Mouse (Mus musculus): ENCODE results near the gene Traf3ip3. TPM values are rescaled to one million over a fixed set of nuclear protein-coding genes. Genes with fewer than 3 reads are reported as not detected.

The Traf3ip3 gene
- polyA plus RNA-seq, 1 experiment from 2014 or later, result 1.6 TPM

DNA sequence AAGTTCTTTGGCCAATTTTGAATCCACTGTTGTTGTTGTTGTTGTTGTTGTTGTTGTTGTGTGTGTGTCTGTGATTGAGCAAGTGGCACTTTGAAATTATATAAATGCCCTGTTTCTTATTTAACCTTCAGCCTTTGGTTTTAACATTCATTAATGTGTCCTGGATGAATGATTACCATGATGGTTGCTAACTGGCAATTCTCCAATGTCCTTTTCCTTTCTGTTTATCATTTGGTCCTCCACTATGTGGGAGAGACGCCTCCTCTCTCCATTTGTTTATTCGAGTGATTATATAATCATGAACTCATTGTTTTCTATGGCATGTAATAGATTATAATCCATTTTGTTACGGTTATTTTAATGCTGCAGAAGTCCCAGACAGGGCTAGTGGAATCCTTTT, 29.0 kb upstream of the Traf3ip3 start:
- no peak overlapping the region for H3K9ac ChIP-seq
- 62% methylated on average over 3 of the region's 3 CpGs for WGBS
- H3K4me1 ChIP-seq (replicated peaks), result peaks cover 13% of the 10 kb centered on the region
- H3K36me3 ChIP-seq, result no peaks in the 10 kb centered on the region
- no peak overlapping the region for H3K4me2 ChIP-seq
- H3K27me3 ChIP-seq (replicated peaks), result no peaks in the 10 kb centered on the region
- H3K9me3 ChIP-seq (replicated peaks), result no peaks in the 10 kb centered on the region
- ATAC-seq (ENCODE audit: insufficient number of reproducible peaks, low FRiP score), result no peak
- H3K4me3 ChIP-seq, result no peak overlapping the region
- H3K27ac ChIP-seq (ENCODE audit: poor library complexity, severe bottlenecking), result no peak overlapping the region

DNA sequence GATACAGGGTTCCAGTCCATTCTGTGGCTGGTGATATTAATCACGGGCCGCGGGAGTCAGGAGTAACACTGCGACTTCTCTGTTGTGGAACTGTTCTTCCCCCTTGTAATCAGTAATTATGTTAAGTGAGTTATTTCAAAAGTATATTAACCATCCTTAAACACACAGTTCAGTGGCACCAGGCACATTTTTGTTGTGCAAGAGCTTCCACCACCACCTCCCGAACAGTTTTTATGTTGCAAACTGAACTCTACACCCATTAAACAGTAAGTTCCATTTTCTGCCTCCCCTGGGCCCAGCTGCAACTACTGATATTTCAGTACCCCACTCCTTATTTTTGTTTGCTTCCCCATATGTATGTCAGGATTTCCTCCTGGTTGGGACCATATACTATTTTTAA, 28.1 kb upstream of the Traf3ip3 start:
- Histone ChIP-seq H3K9me3 (replicated peaks) (no peaks in the 10 kb centered on the region), H3K27ac (ENCODE audit: poor library complexity, severe bottlenecking) (no peak overlapping the region), H3K9ac (no peak overlapping the region), H3K4me2 (no peak overlapping the region), H3K4me1 (replicated peaks) (peaks cover 13% of the 10 kb centered on the region), H3K36me3 (no peaks in the 10 kb centered on the region), H3K27me3 (replicated peaks) (no peaks in the 10 kb centered on the region), H3K4me3 (no peak overlapping the region)
- no peak for ATAC-seq (ENCODE audit: insufficient number of reproducible peaks, low FRiP score)
- WGBS, result 91% methylated on average over 5 of the region's 5 CpGs

DNA sequence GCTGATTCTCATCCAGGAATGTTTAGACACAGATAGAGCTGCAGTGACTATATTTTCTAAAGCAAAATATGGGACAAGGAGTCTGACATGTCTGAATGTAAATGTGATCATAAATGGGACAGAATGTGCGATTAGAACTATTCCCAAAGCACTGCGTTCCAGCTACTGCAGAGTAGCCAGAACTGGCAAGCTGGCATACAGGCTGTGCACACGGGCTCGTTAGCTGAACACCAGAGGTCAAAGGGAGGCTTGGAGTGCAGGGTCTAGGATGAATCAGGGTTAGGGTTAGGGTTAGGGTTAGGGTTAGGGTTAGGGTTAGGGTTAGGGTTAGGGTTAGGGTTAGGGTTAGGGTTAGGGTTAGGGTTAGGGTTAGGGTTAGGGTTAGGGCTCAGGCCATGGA, 26.0 kb upstream of the Traf3ip3 start:
- H3K36me3 ChIP-seq, result no peaks in the 10 kb centered on the region
- H3K4me3 ChIP-seq, result no peak overlapping the region
- H3K4me1 ChIP-seq (replicated peaks), result peaks cover 13% of the 10 kb centered on the region
- no peak overlapping the region for H3K4me2 ChIP-seq
- H3K9me3 ChIP-seq (replicated peaks), result peaks cover 3% of the 10 kb centered on the region; the same call in 1 of the 2 replicates
- no peaks in the 10 kb centered on the region for H3K27me3 ChIP-seq (replicated peaks)
- whole genome bisulfite sequencing, result 85% methylated on average over 4 of the region's 4 CpGs
- H3K9ac ChIP-seq, result no peak overlapping the region
- no peak overlapping the region for H3K27ac ChIP-seq (ENCODE audit: poor library complexity, severe bottlenecking)
- no peak for ATAC-seq (ENCODE audit: insufficient number of reproducible peaks, low FRiP score)

DNA sequence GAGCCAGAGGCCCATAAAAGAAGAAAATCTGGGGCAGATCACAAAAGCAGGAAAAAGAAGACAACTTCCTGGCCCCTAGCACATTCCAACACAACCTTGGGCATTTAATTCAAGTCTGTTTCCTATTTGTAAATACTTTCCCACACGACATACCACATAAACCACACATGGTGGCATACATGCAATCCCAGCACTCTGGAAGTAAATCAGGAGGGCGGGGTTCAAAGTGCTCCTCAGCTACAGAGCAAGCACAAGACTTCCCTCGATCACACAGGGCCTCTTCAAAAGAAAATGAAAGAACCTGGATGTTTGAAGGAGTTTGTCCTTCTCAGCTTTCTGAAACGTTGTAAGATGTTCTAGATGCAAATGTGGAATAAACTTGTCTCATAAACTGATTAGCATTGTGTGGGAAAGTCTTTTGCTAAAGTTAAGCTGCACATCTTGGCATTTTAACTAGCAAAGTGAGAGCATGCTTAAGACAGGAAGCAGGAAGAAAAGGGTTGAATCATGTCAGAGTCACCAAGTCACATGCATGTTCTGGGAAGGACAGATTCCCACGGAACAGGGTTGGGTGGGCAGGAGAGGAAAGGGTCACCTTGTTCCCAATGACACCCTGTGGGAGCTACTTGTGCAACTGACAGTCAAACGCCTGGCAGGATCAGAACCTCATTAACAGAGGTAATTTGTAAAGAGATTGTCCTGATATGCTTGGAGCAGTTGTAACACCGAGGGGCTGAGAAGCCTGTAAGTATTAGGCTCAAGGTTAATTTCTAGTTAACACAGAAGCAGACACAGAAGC, 25.4 kb upstream of the Traf3ip3 start:
- H3K4me2 ChIP-seq, result no peak overlapping the region
- no peaks in the 10 kb centered on the region for H3K36me3 ChIP-seq
- peaks cover 3% of the 10 kb centered on the region; the same call in 1 of the 2 replicates for H3K9me3 ChIP-seq (replicated peaks)
- peaks cover 10% of the 10 kb centered on the region; the same call in 1 of the 2 replicates for H3K4me1 ChIP-seq (replicated peaks)
- no peak overlapping the region for H3K27ac ChIP-seq (ENCODE audit: poor library complexity, severe bottlenecking)
- no peaks in the 10 kb centered on the region for H3K27me3 ChIP-seq (replicated peaks)
- no peak overlapping the region for H3K4me3 ChIP-seq
- no peak overlapping the region for H3K9ac ChIP-seq
- 36% methylated on average over 7 of the region's 7 CpGs for WGBS
- no peak for ATAC-seq (ENCODE audit: insufficient number of reproducible peaks, low FRiP score)

DNA sequence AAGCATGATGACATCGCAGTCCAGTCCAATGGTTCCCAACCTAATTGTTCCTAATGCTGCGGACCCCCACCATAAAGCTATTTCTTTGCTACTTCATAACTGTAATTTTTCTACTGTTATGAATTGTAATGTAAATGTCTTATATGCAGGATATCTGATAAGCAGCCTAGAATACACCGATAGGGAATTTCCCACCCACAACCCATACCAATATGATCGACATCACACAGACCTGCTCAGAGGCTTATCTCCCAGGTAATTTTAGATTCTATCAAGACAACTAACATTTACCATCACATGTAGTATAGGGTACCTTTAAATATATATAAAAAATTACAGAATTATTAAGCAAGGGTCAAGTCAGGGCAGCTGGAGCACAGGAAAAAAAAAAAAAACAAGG, 24.6 kb upstream of the Traf3ip3 start:
- Histone ChIP-seq H3K36me3 (no peaks in the 10 kb centered on the region), H3K27ac (ENCODE audit: poor library complexity, severe bottlenecking) (no peak overlapping the region), H3K9me3 (replicated peaks) (peaks cover 3% of the 10 kb centered on the region; the same call in 1 of the 2 replicates), H3K4me1 (replicated peaks) (0 out of 2 replicates have a peak, but pooled peaks cover 3% of the 10 kb centered on the region), H3K27me3 (replicated peaks) (no peaks in the 10 kb centered on the region), H3K4me2 (no peak overlapping the region), H3K9ac (no peak overlapping the region), H3K4me3 (no peak overlapping the region)
- no peak for ATAC-seq (ENCODE audit: insufficient number of reproducible peaks, low FRiP score)
- WGBS, result 85% methylated on average over 4 of the region's 4 CpGs

DNA sequence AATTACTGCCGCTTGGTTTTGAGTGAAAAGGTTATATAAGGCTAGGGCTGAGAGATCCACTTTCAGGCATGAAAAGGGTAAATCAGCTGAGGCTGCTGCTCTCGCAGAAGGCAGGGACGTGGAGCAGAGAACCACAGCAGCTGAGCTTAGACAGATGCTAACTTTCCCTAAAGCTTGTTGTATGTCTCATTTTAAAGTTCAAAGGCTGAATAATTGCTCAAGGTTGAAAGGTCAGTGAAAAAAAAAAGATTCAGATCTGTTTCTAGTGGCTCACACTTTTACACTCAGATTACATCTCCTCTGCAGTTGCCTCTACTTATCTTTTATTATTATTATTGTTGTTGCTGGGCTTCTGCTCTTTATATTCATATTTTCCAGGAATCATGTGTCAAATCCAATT, 24.0 kb upstream of the Traf3ip3 start:
- no peak for ATAC-seq (ENCODE audit: insufficient number of reproducible peaks, low FRiP score)
- 56% methylated on average over 3 of the region's 3 CpGs for WGBS

DNA sequence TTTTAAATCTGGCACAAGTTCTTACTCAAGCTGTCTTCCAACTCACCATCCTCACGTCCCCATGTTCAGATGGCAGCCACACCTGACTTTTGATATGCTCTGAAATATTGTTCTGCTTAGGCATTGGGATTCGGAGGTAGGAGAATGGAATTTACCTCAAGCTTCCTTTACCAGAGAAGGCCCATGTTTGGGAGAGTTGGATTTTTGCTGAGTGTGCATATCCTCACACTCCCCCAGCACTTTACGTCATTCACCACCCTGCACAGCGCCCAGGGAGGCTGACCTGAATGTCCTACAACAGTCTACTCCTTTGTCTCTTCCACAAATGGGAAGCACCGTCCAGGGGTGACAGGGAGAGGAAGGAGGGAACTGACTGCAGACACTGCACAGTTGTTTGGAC, 18.9 kb upstream of the Traf3ip3 start:
- Histone ChIP-seq H3K27ac (ENCODE audit: poor library complexity, severe bottlenecking) (no peak overlapping the region), H3K9me3 (replicated peaks) (peaks cover 3% of the 10 kb centered on the region; the same call in 1 of the 2 replicates), H3K4me3 (no peak overlapping the region), H3K9ac (no peak overlapping the region), H3K36me3 (no peaks in the 10 kb centered on the region), H3K4me1 (replicated peaks) (no peaks in the 10 kb centered on the region), H3K27me3 (replicated peaks) (no peaks in the 10 kb centered on the region), H3K4me2 (no peak overlapping the region)
- WGBS, result 49% methylated on average over 5 of the region's 5 CpGs
- ATAC-seq (ENCODE audit: insufficient number of reproducible peaks, low FRiP score), result no peak

More for the DNA sequence above, 24.0 kb upstream of the Traf3ip3 start:
- H3K4me3 ChIP-seq, result no peak overlapping the region
- peaks cover 3% of the 10 kb centered on the region; the same call in 1 of the 2 replicates for H3K9me3 ChIP-seq (replicated peaks)
- no peak overlapping the region for H3K27ac ChIP-seq (ENCODE audit: poor library complexity, severe bottlenecking)
- no peaks in the 10 kb centered on the region for H3K36me3 ChIP-seq
- H3K9ac ChIP-seq, result no peak overlapping the region
- no peaks in the 10 kb centered on the region for H3K4me1 ChIP-seq (replicated peaks)
- no peak overlapping the region for H3K4me2 ChIP-seq
- H3K27me3 ChIP-seq (replicated peaks), result no peaks in the 10 kb centered on the region

DNA sequence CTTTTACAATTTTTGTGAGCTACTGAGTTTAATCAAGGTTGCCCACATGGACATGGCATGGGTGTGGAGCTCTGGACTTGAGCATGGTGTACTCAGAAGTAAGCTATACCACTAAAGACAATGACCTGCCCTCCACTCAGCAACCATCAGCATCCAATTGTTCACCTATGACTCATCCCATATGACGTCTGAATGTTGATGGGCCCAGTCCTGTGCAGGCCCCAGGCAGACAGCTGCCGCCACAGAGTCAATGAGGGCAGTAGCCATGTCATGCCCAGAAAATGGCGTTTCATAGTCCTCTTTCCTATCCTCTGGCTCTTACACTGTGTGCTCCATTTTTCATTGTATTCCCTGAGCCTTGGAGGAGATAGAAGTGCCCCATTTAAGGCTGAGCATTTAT, 14.5 kb upstream of the Traf3ip3 start:
- H3K27ac ChIP-seq (ENCODE audit: poor library complexity, severe bottlenecking), result no peak overlapping the region
- 63% methylated on average over 3 of the region's 3 CpGs for WGBS
- H3K36me3 ChIP-seq, result no peaks in the 10 kb centered on the region
- H3K9me3 ChIP-seq (replicated peaks), result no peaks in the 10 kb centered on the region
- H3K4me3 ChIP-seq, result no peak overlapping the region
- H3K9ac ChIP-seq, result no peak overlapping the region
- H3K4me1 ChIP-seq (replicated peaks), result no peaks in the 10 kb centered on the region
- no peaks in the 10 kb centered on the region for H3K27me3 ChIP-seq (replicated peaks)
- no peak overlapping the region for H3K4me2 ChIP-seq
- ATAC-seq (ENCODE audit: insufficient number of reproducible peaks, low FRiP score), result no peak

DNA sequence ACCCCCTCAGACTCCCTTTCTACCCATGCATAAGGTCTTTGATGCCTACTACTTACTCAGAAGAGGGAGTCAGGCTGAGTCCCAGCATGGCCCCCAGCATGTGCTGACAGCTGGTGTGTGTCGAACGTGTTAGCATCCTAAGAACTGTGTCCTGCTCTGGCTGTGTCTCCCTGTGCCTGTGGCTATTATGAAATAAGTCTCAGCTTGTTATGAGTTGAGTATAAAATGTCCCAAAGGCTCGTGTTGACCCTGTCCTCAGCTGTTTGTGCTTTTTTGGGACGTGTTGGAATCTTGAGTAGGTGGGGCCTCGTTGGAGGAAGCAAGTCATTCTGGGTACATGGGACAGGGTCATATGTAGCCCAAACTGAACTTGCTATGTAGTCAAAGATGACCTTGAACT, 12.6 kb upstream of the Traf3ip3 start:
- no peaks in the 10 kb centered on the region for H3K27me3 ChIP-seq (replicated peaks)
- H3K4me1 ChIP-seq (replicated peaks), result no peaks in the 10 kb centered on the region
- 64% methylated on average over 5 of the region's 5 CpGs for WGBS
- no peak overlapping the region for H3K27ac ChIP-seq (ENCODE audit: poor library complexity, severe bottlenecking)
- no peaks in the 10 kb centered on the region for H3K9me3 ChIP-seq (replicated peaks)
- H3K4me2 ChIP-seq, result no peak overlapping the region
- H3K4me3 ChIP-seq, result no peak overlapping the region
- no peak for ATAC-seq (ENCODE audit: insufficient number of reproducible peaks, low FRiP score)
- no peak overlapping the region for H3K9ac ChIP-seq
- H3K36me3 ChIP-seq, result no peaks in the 10 kb centered on the region

DNA sequence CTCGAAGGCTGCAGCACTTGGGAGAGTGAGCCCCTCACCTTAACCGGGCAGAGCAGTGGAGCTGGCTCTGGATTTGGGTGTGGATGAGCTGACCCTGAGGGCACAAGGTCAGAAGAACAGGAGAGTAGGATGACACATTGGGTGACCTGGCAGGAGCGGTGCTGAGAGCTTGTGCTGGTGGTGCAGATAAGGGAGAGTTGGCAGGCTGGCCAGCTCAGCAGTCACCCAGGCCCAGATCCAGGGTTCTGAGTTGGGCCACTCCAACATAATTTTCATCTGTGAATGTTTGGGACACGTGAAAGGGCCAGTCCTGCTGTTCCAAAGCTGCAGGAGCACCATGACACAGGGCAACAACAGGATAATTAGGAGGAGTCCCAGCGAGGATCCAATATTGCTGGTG, 9.9 kb upstream of the Traf3ip3 start:
- ATAC-seq (ENCODE audit: insufficient number of reproducible peaks, low FRiP score), result no peak
- no peaks in the 10 kb centered on the region for H3K27me3 ChIP-seq (replicated peaks)
- no peaks in the 10 kb centered on the region for H3K4me1 ChIP-seq (replicated peaks)
- no peak overlapping the region for H3K27ac ChIP-seq (ENCODE audit: poor library complexity, severe bottlenecking)
- H3K9ac ChIP-seq, result no peak overlapping the region
- no peak overlapping the region for H3K4me2 ChIP-seq
- no peaks in the 10 kb centered on the region for H3K9me3 ChIP-seq (replicated peaks)
- H3K4me3 ChIP-seq, result no peak overlapping the region
- 67% methylated on average over 5 of the region's 5 CpGs for WGBS
- H3K36me3 ChIP-seq, result no peaks in the 10 kb centered on the region

DNA sequence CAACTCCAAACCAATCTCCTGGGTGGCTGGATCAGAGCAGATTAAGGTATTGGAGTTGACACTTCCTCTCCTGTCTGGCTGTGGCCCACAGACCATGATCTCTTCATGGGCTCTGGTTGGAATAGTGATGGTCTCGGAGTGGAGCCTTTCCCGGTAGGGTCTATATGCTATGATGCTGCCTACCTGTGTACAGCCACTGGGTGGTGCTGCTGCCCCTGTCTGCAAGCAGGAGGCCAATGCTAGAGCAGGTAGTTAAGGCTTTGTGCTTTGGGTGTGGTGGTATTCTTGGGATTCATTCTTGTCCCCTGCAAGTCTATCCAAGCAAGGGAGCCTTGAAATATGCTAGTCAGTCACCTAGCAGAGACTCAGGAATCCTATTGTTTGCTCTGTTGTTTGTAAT, 6.7 kb upstream of the Traf3ip3 start:
- Histone ChIP-seq H3K9ac (no peak overlapping the region), H3K4me3 (no peak overlapping the region), H3K27ac (ENCODE audit: poor library complexity, severe bottlenecking) (no peak overlapping the region), H3K9me3 (replicated peaks) (no peaks in the 10 kb centered on the region), H3K4me2 (no peak overlapping the region), H3K4me1 (replicated peaks) (0 out of 2 replicates have a peak, but pooled peaks cover 6% of the 10 kb centered on the region), H3K36me3 (no peaks in the 10 kb centered on the region), H3K27me3 (replicated peaks) (no peaks in the 10 kb centered on the region)
- ATAC-seq (ENCODE audit: insufficient number of reproducible peaks, low FRiP score), result no peak
- 31% methylated on average over 2 of the region's 2 CpGs for WGBS

DNA sequence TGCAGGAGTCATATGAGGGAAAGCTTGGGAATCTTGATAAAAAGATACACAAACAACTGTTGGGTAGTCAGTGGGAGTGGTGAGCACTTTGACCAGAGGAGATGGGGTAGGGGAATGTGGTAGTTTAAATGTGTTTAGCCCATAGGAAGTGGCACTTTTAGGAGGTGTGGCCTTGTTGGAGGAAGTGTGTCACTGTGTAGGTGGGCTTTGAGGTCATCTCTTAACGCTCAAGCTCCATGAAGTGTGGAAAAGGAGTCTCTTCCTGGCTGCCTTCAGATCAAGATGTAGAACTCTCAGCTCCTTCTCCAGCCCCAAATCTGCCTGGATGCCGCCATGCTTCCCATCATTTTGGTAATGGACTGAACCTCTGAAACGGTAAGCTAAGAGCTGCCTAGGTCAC, 6.0 kb upstream of the Traf3ip3 start, which contains the start of gene Lamb3:
Lamb3 (plus strand) TSS at position 197 of the 400 bp plus-strand sequence.
- no peak for ATAC-seq (ENCODE audit: insufficient number of reproducible peaks, low FRiP score)
- Histone ChIP-seq H3K4me1 (replicated peaks) (0 out of 2 replicates have a peak, but pooled peaks cover 6% of the 10 kb centered on the region), H3K4me2 (no peak within 1 kb of the TSS), H3K4me3 (no peak within 1 kb of the TSS), H3K9ac (no peak within 1 kb of the TSS), H3K27ac (ENCODE audit: poor library complexity, severe bottlenecking) (no peak within 1 kb of the TSS), H3K9me3 (replicated peaks) (no peaks in the 10 kb centered on the region), H3K36me3 (no peaks in the 10 kb centered on the region), H3K27me3 (replicated peaks) (no peaks in the 10 kb centered on the region)
- WGBS, result 90% methylated on average over 3 of the region's 3 CpGs
